Mouse (Mus musculus): ENCODE data around the gene Rasgef1a.
A peak's percentile ranks its signal among the peaks of the same experiment; 100 is the strongest.

Rasgef1a gene

DNA sequence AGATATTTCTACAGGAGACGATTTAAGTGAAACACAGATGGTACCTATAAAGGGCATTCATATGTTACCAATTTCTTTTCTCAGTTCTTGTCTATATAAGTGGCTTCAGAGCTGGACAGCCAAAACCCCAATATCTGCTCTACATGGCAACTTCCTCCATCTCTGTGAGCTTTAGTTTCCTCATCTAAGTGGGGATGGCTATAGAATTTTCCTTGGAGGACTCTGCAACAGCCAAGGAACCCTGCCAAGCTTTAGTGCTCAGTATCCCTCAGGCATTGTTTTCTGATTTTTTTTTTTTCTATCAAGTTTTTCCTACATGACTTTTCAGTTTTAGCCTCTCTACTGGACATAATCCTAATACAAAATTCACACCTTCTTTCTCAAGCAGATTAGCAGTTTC is 123.2 kb downstream of the Rasgef1a start:
- DNase-seq (ENCODE audit: low spot score): no peak

DNA sequence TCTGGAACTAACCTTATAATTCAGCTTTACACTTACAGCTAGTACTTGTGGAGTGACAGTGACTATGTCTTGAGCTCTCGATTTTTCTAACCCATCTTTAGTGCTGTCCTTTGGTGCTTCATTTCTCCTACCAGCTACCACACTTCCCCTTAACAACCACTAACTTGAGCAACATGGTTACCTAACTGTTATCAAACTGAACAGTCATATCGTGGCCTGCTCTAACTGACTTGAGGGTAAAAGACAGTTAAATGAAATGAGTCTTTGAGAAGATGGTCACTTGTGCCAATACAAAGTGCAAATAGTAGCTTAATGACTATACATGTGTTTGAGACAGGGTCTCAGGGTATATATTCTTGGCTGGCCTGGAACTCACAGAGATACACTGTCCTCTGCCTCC is 125.9 kb downstream of the Rasgef1a start:
- no peak for DNase-seq (ENCODE audit: low spot score)

DNA sequence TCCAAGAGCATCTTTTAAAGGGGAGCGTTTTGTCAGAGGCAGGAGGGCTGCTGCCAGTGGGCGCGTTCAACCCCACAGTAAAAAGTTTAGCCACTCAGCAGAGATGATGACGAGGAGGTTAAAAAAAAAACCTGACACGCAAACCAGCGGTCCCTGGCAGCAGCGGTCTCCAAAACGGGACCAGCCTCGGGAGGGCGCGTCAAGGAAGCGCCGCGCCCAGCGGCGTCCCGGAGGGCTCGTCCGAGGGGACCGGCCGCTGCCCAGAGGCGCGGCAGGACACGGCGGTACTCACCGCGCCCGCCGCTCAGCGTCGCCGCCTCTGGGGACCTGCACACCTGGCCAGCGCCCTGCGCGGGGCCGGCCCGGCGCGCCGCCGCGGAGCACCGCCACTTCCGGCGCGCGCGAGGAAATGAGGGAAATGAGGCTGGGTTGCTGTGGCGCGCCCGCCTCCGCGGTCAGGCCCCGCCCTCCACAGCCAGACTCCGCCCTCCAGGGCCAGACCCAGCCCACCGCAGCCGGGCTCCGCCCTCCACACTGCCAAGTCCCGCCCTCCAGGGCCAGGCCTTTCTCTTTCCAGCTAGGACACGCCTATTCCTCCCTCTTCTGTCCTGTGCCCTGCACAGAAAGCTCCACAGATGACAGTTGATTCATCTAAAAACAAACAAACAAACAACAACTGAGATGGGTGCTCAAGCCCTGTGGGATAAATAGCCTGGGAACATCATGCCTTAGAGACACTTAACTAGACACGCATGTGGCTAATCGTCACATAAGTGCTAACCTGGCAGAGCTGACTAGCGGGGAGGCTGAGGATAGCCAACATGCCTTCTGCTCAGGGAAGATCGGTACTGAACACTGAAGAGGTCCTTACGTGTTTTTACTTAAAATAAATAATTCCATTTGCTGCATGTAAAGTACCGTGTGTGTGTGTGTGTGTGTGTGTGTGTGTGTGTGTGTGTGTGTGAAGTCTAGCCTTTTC is 127.8 kb downstream of the Rasgef1a start, which contains the start of gene Csgalnact2:
TSS of gene Csgalnact2 (minus strand) at position 410 of the 979 bp plus-strand sequence.
- peak; percentile 93 for DNase-seq (ENCODE audit: low spot score)

DNA sequence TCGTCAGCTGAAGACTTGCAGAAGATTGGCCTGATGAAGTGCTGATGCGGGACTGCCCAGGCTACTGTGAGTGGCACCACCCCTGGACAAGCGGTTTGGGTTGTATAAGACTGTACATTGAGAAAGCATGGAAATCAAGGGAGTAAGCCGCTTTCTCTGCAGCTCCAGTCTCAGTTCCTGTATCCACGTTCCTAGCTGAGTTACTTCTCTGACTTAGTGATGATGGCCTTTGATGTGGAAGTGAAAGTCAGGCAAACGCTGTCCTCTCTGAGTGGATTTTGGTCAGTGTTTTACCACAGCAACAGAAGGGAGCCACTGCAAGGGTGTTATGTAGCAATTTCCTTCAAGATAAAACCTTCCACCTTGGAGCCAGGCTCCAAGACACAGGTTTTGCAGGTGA is 129.7 kb downstream of the Rasgef1a start:
- DNase-seq (ENCODE audit: low spot score): no peak

All from lung, postnatal 25 days (tissue).